Mouse (Mus musculus): ENCODE measurements around the gene Ppm1b.

- TF ChIP-seq CTCF (IDR thresholded peaks at IDR 0.05; ENCODE audit: control insufficient read depth, insufficient read depth, low read length) (no peak), POLR2A (IDR thresholded peaks at IDR 0.05; ENCODE audit: borderline replicate concordance, control insufficient read depth, low read depth, low read length) (no peak)
Measured at GRCm38 (mm10) chr17:85058276-85058675, 101.7 kb downstream of the Ppm1b start.
